Mouse (Mus musculus) A20 (cell line): ENCODE measurements around the gene Gm6588.

Experiments used
- DNase-seq: peaks from one replicate; pipeline ENCODE4 v3.0.0-alpha.2; 2011; ENCODE audit warnings: low read depth, low spot score

Gene Gm6588

GRCm38 (mm10) chr5:112470144-112470543 is 20.9 kb downstream of the Gm6588 start:
- DNase-seq = peak; percentile 2

DNA sequence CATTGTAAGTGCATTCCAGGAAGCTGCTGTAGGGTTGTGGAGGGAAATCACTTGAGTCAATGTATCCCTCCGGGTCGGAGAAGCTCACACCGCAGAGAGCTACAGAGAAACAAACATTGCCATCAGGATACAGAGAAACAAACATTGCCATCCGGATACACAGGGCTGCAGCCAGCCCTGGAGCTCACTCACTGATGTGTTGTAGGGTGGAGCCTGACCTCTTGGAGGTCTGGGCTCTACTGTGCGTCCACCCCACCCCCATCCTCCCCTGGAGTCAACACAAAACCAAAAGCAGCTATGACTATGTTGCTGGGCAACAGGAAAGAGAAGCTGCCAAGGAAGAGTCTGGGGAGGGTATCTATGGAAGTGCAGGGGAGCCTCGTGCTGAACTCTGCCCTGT is 24.2 kb downstream of the Gm6588 start:
- no peak for DNase-seq

- no peak for DNase-seq
These were observed 32.8 kb downstream of the Gm6588 start for GRCm38 (mm10) chr5:112481946-112482410.

- DNase-seq = no peak
These were observed 33.3 kb downstream of the Gm6588 start for GRCm38 (mm10) chr5:112482551-112482950.

DNA sequence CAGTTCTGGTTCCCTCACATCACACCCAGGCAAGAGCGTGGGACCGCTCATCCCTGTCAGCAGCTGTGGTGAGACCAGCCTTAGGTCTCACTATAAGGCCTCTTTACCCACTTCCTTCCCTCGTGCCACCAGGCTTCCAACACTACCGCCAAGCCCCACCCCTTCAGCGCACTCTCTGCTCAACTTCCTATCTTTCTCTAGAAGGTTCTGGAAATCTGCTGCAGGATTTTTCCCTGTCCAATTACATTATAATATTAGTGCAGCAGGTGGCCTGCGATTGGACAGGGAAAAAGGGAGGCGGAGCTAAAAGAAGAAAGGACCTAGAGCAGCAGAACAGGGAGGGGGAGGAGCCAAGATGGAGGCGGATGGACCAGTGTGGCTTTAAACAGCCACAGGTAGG is 33.8 kb downstream of the Gm6588 start:
- no peak for DNase-seq

- no peak for DNase-seq
These were observed 35.9 kb downstream of the Gm6588 start for GRCm38 (mm10) chr5:112484924-112485715.

DNA sequence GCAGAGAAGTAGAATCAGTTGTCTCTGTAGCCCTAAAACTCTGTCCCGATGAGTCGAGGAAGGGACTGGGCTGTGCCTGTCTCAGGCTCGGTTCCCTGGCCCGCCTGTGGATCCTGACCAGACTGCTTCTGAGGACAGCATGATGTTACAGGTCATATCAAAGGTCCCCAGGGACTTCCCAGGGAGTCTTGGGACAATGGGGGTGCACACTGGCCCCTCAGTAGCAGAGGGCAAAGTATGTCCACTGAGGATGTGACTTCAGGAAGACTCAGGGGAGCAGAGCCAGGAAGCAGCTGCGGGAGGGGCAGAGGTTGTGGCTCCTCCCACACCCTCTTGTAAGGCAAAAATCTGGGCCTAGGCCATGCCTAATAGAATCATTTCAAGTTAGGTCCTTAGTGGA is 37.2 kb downstream of the Gm6588 start:
- no peak for DNase-seq

- no peak for DNase-seq
These were observed 38.3 kb downstream of the Gm6588 start for GRCm38 (mm10) chr5:112487504-112487903.

GRCm38 (mm10) chr5:112488101-112488776 is 39.0 kb downstream of the Gm6588 start:
- DNase-seq = no peak

DNA sequence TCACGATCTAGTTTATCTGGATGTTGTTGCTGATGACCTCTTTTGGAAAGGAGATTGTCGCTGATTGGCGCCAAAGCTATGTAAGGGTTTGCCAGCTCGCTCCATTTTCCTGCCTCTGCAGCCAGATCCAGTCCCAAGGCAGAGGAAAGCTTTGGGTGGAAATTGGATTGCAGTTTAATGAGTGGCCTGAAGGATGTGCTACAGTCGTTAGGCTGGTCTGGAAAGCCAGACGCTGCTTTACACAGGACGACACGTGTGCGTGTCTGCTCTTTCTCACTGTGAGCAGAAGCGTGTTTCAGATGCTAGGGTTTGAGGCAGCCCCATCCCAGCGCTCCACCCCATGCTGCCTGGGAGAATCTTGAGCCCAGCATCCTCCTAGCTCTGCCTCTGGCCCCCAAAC is 42.3 kb downstream of the Gm6588 start:
- DNase-seq = no peak

- no peak for DNase-seq
These were observed 44.3 kb downstream of the Gm6588 start for GRCm38 (mm10) chr5:112493492-112493891.

DNA sequence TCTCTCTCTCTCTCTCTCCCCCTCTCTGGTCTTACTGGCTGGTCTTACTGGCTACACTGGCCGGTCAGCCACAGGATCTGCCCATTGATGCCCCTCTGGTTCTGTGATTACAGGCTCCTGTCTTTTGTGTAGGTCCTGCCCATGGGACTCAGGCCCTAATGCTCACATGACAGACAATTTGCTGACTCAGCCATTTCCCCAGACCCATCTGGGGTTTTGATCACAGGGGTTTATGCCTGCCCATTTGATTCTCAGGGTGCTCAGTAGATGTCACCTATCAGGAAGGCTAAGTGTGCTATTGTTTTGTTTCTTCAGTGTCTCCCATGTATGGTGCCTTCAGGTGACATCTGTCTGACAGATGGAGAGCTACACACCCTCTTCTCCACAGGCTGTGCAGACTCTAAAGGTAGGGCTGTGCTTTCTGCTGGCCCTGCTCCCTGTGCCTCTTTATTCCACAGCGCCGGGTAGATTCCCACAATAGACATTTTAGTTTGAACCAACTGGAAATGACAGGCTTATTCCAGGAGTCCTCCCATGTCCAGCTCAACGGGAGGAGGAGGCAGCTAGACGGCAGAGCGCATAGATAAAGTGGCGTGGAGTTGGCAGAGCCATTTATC is 47.6 kb downstream of the Gm6588 start:
- no peak for DNase-seq

GRCm38 (mm10) chr5:112498921-112499917 is 50.0 kb downstream of the Gm6588 start:
- DNase-seq = no peak

- DNase-seq = no peak
These were observed 50.9 kb downstream of the Gm6588 start for GRCm38 (mm10) chr5:112499918-112500682.
